Mouse (Mus musculus) hindbrain, embryonic 15.5 days (tissue): ENCODE measurements at regions not wholly inside any gene's neighbourhood (a gene's known extent, or its start where the extent isn't known, plus 50 kb on each side); places are given as distances from the start of the nearest gene placed in this dataset.
A peak's percentile ranks its signal among the peaks of the same experiment; 100 is the strongest.

Experiments
- ATAC-seq: fragments of 200-750 bp; cut with Nextera tagmentation; 2 replicates; pipeline ENCODE4 v1.8.0; 2017; ENCODE audit warnings: low read depth, moderate number of reproducible peaks, moderate TSS enrichment; ENCODE audit not compliant: low FRiP score
- H3K27ac ChIP-seq: fragments of 300-500 bp; sonication (generic); replicated peaks from 2 replicates; pipeline ENCODE4 v1.5.1; 2015; ENCODE audit warnings: mild to moderate bottlenecking, inconsistent platforms
- H3K27me3 ChIP-seq: fragments of 300-500 bp; sonication (generic); 2 replicates; pipeline ENCODE4 v1.6.1; 2015; ENCODE audit warnings: control low read depth, inconsistent platforms
- H3K36me3 ChIP-seq: fragments of 300-500 bp; sonication (generic); 2 replicates; pipeline ENCODE4 v1.6.1; 2015; ENCODE audit warnings: control low read depth, inconsistent platforms
- H3K4me1 ChIP-seq: fragments of 300-500 bp; sonication (generic); replicated peaks from 2 replicates; pipeline ENCODE4 v1.6.1; 2015; ENCODE audit warnings: control low read depth, inconsistent platforms
- H3K4me2 ChIP-seq: fragments of 300-500 bp; sonication (generic); 2 replicates; pipeline ENCODE4 v1.6.1; 2015; ENCODE audit warnings: moderate library complexity, mild to moderate bottlenecking, inconsistent platforms
- H3K4me3 ChIP-seq: fragments of 300-500 bp; sonication (generic); 2 replicates; pipeline ENCODE4 v1.5.1; 2015; ENCODE audit warnings: mild to moderate bottlenecking, inconsistent platforms
- H3K9ac ChIP-seq: fragments of 300-500 bp; sonication (generic); 2 replicates; pipeline ENCODE4 v1.6.1; 2015; ENCODE audit warnings: inconsistent platforms
- H3K9me3 ChIP-seq: fragments of 300-500 bp; sonication (generic); 2 replicates; pipeline ENCODE4 v1.6.1; 2016; ENCODE audit warnings: control low read depth, inconsistent platforms
- WGBS: fragments of 180-500 bp; shearing (Covaris S2); methylation state at CpG from one replicate; pipeline ENCODE4 v1.1.7; 2015; 5-methylcytosine and 5-hydroxymethylcytosine counted together

DNA sequence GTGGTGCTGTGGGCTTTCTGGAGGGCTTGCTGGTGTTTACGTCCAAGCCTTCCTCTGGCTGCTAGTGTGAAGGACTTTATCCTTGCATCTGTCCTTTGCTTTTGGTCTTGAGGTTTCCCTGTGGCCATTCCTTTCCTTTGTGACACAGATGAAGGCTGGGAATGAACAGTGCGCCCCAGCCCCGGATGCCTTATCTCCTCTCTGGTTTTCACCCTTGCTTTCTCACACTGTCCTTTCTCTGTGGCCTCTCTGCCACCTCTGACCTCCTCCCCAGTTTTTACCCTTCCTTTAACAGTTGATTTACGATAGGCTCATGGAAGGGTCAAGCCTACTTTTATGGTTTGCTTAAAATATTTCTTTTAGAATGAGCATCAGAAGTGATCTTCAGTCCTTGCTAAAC lies 53.2 kb downstream of the Gas1 start:
- Histone ChIP-seq H3K27ac (no peak overlapping the region), H3K36me3 (no peaks in the 10 kb centered on the region), H3K9ac (no peak overlapping the region), H3K9me3 (no peaks in the 10 kb centered on the region; the same call in 1 of the 2 replicates), H3K4me3 (no peak overlapping the region), H3K27me3 (peaks cover 3% of the 10 kb centered on the region; the same call in 1 of the 2 replicates), H3K4me1 (peaks cover 28% of the 10 kb centered on the region), H3K4me2 (no peak overlapping the region)
- ATAC-seq: no peak
- 38% methylated on average over 4 of the region's 4 CpGs for WGBS

DNA sequence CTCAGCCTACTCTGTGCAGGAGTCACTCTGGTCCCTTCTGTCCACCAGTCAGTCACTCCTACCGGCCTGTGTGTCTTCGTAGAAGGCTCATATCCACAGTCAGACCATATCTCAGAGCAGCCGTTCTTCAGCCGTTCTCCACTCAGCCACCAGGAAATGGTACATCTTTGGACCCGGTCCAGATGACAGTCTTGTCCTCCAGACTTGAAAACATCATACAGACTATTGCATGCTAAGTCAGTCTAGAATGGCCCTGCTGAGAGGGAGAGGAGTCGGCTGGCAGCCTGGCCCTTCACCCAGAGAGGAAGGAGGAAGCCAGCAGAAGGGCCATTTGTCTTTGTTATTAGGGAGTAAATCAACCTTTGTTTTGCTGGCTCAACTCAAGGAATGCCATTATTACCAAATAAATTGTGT lies 54.0 kb downstream of the Gas1 start:
- no peak overlapping the region for H3K4me3 ChIP-seq
- peaks cover 28% of the 10 kb centered on the region for H3K4me1 ChIP-seq
- no peaks in the 10 kb centered on the region for H3K36me3 ChIP-seq
- H3K9ac ChIP-seq: no peak overlapping the region
- 36% methylated on average over 6 of the region's 6 CpGs for WGBS
- H3K27ac ChIP-seq: no peak overlapping the region
- ATAC-seq: 0 out of 2 replicates have a peak, but pooled peaks have one; percentile 29
- H3K4me2 ChIP-seq: peak overlapping the region; percentile 21
- peaks cover 2% of the 10 kb centered on the region; the same call in 1 of the 2 replicates for H3K27me3 ChIP-seq
- H3K9me3 ChIP-seq: no peaks in the 10 kb centered on the region; the same call in 1 of the 2 replicates

DNA sequence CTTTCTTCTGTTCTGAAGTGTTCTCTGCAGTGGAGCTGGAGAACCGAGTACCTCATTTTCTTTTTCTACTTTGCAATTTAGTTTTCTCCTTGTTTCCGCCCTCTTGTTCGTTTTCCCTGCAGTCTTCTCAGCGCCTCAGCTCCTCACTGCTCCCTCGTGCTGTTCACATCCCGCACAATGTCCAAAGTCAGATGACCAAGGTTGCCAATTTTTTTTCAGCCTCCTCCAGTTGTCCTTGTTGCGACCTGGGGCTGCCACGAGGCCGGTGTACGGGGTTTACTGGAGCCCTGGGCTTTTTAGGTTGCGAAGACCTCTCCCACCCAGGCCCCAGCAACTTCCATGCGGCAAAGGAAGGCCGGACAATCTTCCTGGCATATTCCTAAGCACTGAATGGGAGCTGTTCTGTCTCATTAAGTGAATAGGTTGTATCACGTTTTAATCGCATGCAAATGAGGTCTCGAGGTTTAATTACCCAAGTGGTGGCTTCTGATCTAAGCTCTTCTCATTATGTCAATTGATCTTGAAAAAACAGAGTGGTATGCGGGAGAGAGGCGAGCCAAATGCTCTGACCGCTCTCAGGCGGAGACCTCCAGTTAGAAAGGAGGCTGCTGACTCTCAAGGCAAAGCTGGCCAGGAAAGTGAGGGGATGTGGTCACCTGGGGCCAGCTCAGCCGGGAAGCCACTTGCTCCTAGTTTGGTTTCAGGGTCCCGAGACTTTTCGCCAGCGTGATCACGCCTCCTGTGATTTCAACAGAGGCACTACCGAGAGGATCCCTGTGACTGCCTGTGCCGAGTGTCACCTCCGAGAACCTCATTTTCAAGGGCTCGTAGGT lies 54.6 kb downstream of the Gas1 start:
- H3K36me3 ChIP-seq: no peaks in the 10 kb centered on the region
- H3K4me3 ChIP-seq: no peak overlapping the region
- peaks cover 28% of the 10 kb centered on the region for H3K4me1 ChIP-seq
- peak; percentile 48; the same call in 1 of the 2 replicates for ATAC-seq
- no peaks in the 10 kb centered on the region; the same call in 1 of the 2 replicates for H3K9me3 ChIP-seq
- H3K27ac ChIP-seq: no peak overlapping the region
- WGBS: 41% methylated on average over 29 of the region's 29 CpGs
- no peaks in the 10 kb centered on the region for H3K27me3 ChIP-seq
- peak overlapping the region; percentile 21 for H3K4me2 ChIP-seq
- H3K9ac ChIP-seq: no peak overlapping the region

DNA sequence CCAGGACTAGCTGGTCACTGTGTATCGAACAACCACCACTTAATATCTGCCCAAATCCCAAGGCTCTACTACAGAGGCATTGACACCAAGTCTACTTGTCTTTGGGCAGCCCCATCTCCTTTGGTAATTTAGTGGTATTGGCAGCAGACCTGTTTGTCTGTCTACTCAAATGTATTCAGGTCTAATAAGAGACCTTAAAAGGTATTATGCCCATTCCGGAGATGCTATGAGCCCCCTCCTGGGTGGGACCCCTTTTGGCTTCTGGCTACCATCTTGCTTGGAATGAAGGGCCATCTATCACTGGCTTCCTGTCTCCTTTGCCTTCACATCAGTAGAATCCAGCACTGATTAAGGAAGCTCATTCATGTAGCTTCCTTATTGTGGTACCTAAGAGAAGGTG lies 65.7 kb downstream of the Gas1 start:
- ATAC-seq: no peak
- Histone ChIP-seq H3K9ac (no peak overlapping the region), H3K9me3 (no peaks in the 10 kb centered on the region), H3K27ac (no peak overlapping the region), H3K4me1 (peaks cover 16% of the 10 kb centered on the region), H3K27me3 (no peaks in the 10 kb centered on the region), H3K4me3 (no peak overlapping the region), H3K36me3 (no peaks in the 10 kb centered on the region), H3K4me2 (no peak overlapping the region)
- 93% methylated on average over 2 of the region's 2 CpGs for WGBS

DNA sequence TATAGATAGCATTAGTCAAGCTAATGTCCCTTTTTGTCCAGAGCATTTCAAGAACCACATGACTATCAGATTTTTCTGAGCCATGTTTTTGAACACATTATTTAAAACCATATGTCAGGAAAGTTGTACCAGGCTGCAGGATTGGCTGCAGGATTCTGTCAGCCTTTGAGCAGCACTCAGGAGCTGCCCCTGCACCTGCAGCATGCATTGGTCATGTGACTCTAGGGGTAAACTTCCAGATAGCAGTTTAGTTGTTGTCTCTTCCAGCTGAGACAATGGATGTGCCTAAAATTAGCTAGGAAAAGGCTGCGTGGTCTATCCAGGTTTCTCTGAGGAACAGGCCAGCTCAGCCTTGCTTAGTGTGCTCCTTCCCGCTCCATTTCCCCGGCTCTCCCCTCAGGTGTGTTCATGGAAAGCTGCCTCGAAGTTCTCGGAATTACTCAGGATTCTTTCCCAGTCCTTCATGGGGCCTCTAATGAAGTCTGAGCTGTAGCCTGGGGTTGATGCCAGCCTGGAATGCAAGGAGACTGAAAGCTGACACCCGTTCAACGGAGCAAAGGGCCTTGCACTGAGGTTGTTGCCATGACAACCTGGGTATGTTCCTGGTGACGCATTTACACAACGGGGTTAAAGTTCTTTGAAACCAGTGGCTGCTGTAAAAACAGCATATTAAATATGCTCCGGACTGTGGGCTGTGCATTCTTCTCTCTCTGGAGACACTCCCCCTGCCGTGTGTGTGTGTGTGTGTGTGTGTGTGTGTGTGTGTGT lies 66.9 kb downstream of the Gas1 start:
- 3% methylated on average over 11 of the region's 11 CpGs for WGBS
- H3K27ac ChIP-seq: peak overlapping the region; percentile 71
- no peak overlapping the region for H3K9ac ChIP-seq

DNA sequence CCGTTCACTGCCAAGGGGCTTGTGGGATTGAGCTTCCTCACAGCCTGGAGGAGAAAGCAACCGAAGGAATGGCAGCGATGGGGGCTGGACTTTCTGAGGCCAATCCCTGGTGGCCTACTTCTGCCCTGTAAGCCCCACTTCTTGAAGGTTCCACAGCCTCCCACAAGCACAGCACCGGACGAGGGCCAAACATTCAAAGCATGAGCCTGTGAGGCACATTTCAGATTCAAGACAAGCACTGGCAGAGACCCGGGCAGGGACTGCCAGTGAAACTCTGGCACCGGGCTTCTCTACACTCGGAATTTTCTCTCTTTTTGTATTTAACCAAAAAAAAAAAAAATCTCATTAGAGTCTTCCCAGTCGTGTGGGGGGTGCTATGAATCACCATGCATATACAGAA lies 71.9 kb downstream of the Gas1 start:
- no peak for ATAC-seq
- Histone ChIP-seq H3K4me1 (peaks cover 5% of the 10 kb centered on the region), H3K4me2 (no peak overlapping the region), H3K9ac (no peak overlapping the region), H3K4me3 (no peak overlapping the region), H3K36me3 (no peaks in the 10 kb centered on the region), H3K27ac (no peak overlapping the region), H3K9me3 (no peaks in the 10 kb centered on the region), H3K27me3 (no peaks in the 10 kb centered on the region)
- WGBS: 80% methylated on average over 9 of the region's 9 CpGs

More for the DNA sequence above, 66.9 kb downstream of the Gas1 start:
- peak overlapping the region; percentile 37 for H3K4me2 ChIP-seq
- peak; percentile 89 for ATAC-seq
- no peak overlapping the region for H3K4me3 ChIP-seq
- no peaks in the 10 kb centered on the region for H3K9me3 ChIP-seq
- peaks cover 16% of the 10 kb centered on the region for H3K4me1 ChIP-seq
- no peaks in the 10 kb centered on the region for H3K27me3 ChIP-seq
- no peaks in the 10 kb centered on the region for H3K36me3 ChIP-seq

DNA sequence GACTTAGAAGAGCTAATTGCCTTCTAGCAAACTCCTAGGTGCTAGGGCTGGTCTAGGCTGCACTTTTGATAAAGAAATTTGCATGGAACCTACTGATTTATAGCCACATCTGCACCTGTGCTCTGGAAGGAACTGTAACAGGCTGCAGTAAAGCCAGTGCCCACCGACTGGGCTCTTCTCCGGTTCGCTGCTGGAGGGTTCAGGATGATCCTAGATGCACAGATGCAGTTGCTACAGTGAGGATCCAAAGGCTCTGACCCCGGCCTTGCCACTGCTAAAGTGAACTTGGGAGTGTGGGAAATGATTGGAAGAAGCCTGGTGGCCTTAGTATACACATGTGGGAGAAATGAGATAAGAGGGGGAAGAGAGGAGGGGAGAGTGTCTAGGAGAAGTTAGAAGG lies 75.5 kb downstream of the Gas1 start:
- no peak overlapping the region for H3K27ac ChIP-seq
- H3K4me2 ChIP-seq: no peak overlapping the region
- no peaks in the 10 kb centered on the region for H3K27me3 ChIP-seq
- no peak overlapping the region for H3K4me3 ChIP-seq
- 78% methylated on average over 4 of the region's 4 CpGs for WGBS
- H3K9ac ChIP-seq: no peak overlapping the region
- peaks cover 3% of the 10 kb centered on the region; the same call in 1 of the 2 replicates for H3K4me1 ChIP-seq
- H3K36me3 ChIP-seq: no peaks in the 10 kb centered on the region
- no peaks in the 10 kb centered on the region for H3K9me3 ChIP-seq
- ATAC-seq: no peak

DNA sequence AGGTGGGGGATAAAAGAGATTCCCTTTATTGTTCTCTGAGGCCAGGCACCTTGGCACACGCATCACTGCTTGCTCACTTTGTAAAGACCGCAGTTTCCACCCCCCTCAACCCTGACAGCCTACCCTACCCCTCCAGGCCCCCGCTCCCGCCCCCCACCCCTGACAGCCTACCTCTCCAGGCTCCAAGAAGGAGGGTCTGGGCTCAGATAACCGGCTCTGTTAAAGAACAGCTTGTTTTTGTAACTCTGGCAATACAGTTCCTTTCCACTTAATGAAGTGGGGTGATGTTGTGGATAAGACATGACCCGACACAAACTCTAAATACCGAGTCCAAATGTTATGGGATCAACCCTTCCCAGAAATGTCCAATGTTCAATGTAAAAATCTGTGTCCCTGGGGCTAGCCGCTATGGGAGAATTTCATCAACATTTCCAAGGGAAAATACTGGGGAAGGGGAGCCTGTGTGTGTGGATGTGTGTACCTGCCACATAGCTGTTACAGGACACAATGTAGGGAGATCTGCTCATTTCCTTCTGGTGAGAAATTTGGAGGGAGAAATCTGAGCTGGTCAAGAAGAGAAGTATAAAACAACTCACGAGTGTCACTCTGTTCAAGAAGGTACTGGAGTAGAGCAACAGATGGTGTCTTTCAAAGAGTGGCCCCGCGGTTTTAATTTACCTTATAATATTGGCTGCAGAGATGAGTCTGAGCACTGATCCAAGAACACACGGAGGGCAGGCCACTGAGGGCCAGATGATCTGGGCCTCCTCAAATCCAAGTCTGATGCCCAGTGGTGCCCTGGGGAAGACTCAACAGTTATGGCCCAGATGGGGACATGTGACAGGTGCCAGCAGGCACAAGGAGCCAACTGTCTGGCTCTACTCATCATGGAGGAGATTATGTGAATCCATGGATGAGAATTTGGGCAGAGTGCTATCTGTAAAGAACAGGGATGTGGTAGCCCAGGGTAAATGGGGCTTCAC lies 76.7 kb downstream of the Gas1 start:
- 70% methylated on average over 12 of the region's 12 CpGs for WGBS
- Histone ChIP-seq H3K4me3 (no peak overlapping the region), H3K27ac (no peak overlapping the region), H3K4me2 (no peak overlapping the region), H3K9me3 (no peaks in the 10 kb centered on the region), H3K36me3 (no peaks in the 10 kb centered on the region), H3K9ac (no peak overlapping the region), H3K4me1 (peaks cover 3% of the 10 kb centered on the region; the same call in 1 of the 2 replicates), H3K27me3 (no peaks in the 10 kb centered on the region)
- ATAC-seq: 0 out of 2 replicates have a peak, but pooled peaks have one; percentile 36

DNA sequence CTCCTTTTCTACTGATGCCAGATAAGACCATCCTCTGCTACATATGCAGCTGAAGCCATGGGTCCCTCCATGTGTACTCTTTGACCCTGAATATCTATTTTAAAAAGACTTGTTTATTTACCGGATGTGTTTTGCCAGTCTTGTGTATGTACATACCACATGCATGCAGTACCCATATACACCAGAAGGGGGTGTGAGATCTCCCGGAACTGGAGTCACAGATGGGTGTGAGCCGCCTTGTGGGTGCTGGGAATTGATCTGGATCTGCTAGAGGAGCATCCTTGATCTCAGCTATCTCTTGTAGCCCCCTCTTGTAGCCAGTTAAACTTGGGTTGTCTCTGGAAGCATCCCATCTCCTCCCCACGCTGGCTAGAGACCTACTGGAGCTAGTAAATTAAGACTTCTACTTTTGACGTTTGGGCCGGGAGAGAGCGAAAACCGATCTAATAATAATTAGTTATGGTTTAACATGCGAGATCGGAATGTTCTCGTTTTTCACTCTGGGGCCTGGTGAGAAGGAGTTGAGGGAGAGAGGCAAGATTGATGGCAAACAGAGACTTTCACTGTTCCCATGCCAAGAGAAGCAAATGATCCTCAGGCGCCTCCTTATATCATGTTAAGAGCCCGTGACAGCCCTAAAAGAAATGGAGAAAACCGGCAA lies 77.6 kb downstream of the Gas1 start:
- Histone ChIP-seq H3K9ac (no peak overlapping the region), H3K4me1 (peaks cover 3% of the 10 kb centered on the region; the same call in 1 of the 2 replicates), H3K9me3 (no peaks in the 10 kb centered on the region), H3K27me3 (no peaks in the 10 kb centered on the region), H3K27ac (no peak overlapping the region), H3K36me3 (no peaks in the 10 kb centered on the region), H3K4me3 (no peak overlapping the region), H3K4me2 (no peak overlapping the region)
- 63% methylated on average over 14 of the region's 14 CpGs for WGBS
- no peak for ATAC-seq

DNA sequence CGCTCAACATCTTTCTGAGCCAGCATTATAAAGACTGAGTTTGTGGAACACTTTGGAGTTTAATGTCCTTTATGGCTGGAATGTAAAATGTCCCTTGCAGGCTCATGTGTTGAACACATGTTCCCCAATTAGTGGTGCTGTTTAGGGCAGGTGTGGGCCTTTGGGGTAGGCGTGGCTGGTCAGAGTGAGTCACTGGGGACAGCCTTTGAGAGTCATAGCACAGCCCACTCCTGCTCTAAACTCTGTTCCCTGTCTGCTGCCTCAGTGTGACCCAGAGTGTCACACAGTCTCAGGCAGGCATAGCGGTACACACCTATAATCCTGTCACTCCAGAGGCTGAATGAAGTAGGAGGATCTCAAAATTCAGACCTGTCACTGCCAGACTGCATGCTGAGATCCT lies 78.8 kb downstream of the Gas1 start:
- Histone ChIP-seq H3K9me3 (no peaks in the 10 kb centered on the region), H3K4me2 (no peak overlapping the region), H3K27me3 (no peaks in the 10 kb centered on the region), H3K4me3 (no peak overlapping the region), H3K36me3 (no peaks in the 10 kb centered on the region), H3K4me1 (peaks cover 3% of the 10 kb centered on the region; the same call in 1 of the 2 replicates), H3K27ac (no peak overlapping the region), H3K9ac (no peak overlapping the region)
- no peak for ATAC-seq
- 77% methylated on average over 3 of the region's 3 CpGs for WGBS

DNA sequence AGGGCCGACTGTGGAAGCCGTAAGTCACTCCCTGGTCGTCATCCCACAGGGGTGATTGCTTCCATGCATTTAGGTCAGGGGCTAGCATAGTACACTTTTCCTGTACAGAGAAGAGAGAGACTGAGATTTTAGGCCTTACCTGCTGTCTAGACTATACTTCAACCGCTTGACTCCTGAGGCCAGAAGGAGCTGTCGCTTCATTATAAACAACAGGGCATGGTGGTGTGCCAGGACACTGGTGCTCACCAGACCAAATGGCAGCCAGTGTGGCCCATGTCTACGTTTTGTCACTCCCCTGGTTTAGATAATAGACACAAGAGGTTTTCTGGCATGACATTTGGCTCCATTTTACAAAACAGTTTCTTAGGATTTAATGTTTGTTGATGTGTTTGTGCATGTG lies 79.4 kb downstream of the Gas1 start:
- Histone ChIP-seq H3K9me3 (no peaks in the 10 kb centered on the region), H3K27ac (no peak overlapping the region), H3K4me1 (peaks cover 3% of the 10 kb centered on the region; the same call in 1 of the 2 replicates), H3K4me2 (no peak overlapping the region), H3K27me3 (no peaks in the 10 kb centered on the region), H3K9ac (no peak overlapping the region), H3K36me3 (no peaks in the 10 kb centered on the region), H3K4me3 (no peak overlapping the region)
- 0 out of 2 replicates have a peak, but pooled peaks have one; percentile 17 for ATAC-seq
- 68% methylated on average over 6 of the region's 6 CpGs for WGBS
